Comparison of ENCODE assay signal across 8 mouse cellular contexts in genomic region chr2:72996808-72997378, GRCm38 (mm10). TPM values are rescaled to one million over a fixed set of nuclear protein-coding genes. Genes with fewer than 3 reads are reported as not detected.
DNase-seq lines count a peak whose midpoint lies in the region; ATAC-seq lines count a peak whose summit lies in the region.

No protein-coding gene starts in this region.

- intact Hi-C loops in gastrocnemius, postnatal 14 days (cut with DNase I; ENCODE audit: low total_unique reads), result no loop called here

- 63% methylated on average over 9 of the region's 9 CpGs for WGBS in kidney, embryonic 16.5 days
- WGBS in limb, embryonic 10.5 days, result 71% methylated on average over 9 of the region's 9 CpGs

- no peaks in the 10 kb centered on the region for H3K36me3 ChIP-seq in kidney, embryonic 16.5 days (ENCODE audit: insufficient read depth, low read length)
- H3K36me3 ChIP-seq in limb, embryonic 10.5 days, result no peaks in the 10 kb centered on the region

- no peak overlapping the region for H3K4me2 ChIP-seq in kidney, embryonic 16.5 days (replicated peaks; ENCODE audit: low read depth, low read length)

- no peak overlapping the region for H3K4me3 ChIP-seq in kidney, embryonic 16.5 days (ENCODE audit: low read length)
- H3K4me3 ChIP-seq in limb, embryonic 10.5 days, result no peak overlapping the region

- H3K9me3 ChIP-seq in kidney, embryonic 16.5 days (ENCODE audit: low read length), result no peaks in the 10 kb centered on the region
- no peaks in the 10 kb centered on the region for H3K9me3 ChIP-seq in limb, embryonic 10.5 days (replicated peaks)

- H3K27ac ChIP-seq in kidney, embryonic 16.5 days (ENCODE audit: low read length), result no peak overlapping the region
- 0 out of 2 replicates have a peak overlapping the region, but pooled peaks have one; percentile 4 for H3K27ac ChIP-seq in limb, embryonic 10.5 days

- H3K9ac ChIP-seq in kidney, embryonic 16.5 days (replicated peaks; ENCODE audit: low read length), result no peak overlapping the region

- peak; percentile 54 for DNase-seq in kidney, adult 18-20 months
- DNase-seq in T-cell, adult 2 months (ENCODE audit: low spot score), result peak; percentile 88
- peak; percentile 57 for DNase-seq in gastrocnemius, postnatal 14 days
- DNase-seq in limb, embryonic 10.5 days (ENCODE audit: low spot score), result no peak
- peak; percentile 90 for DNase-seq in naive thymus-derived CD4-positive, alpha-beta T cell, adult 2 months (ENCODE audit: low read depth)
- no peak for DNase-seq in right cerebral cortex, postnatal 4 days
- DNase-seq in right cerebral cortex, adult 2 months (ENCODE audit: low spot score in 2 of 2), result no peak

- H3K4me1 ChIP-seq in kidney, embryonic 16.5 days (ENCODE audit: insufficient read depth, low read length), result peaks cover 9% of the 10 kb centered on the region
- H3K4me1 ChIP-seq in limb, embryonic 10.5 days, result peaks cover 9% of the 10 kb centered on the region

- ATAC-seq in kidney, embryonic 16.5 days (ENCODE audit: low FRiP score, low TSS enrichment), result no peak

- H3K27me3 ChIP-seq in kidney, embryonic 16.5 days (ENCODE audit: insufficient read depth, low read length), result no peaks in the 10 kb centered on the region
- no peaks in the 10 kb centered on the region for H3K27me3 ChIP-seq in limb, embryonic 10.5 days (ENCODE audit: low read depth, poor library complexity, severe bottlenecking)

RNA-seq across cellular contexts. Expression of gene Gm11084, which starts 10.4 kb away (rescaled TPM):
- not detected in 2 replicates for polyA plus RNA-seq in kidney, embryonic 16.5 days (2015; fragmentation: Nextera tagmentation; extraction: Ambion mirVana)
- total RNA-seq in gastrocnemius, postnatal 14 days (2021), result not detected
- polyA plus RNA-seq in limb, embryonic 10.5 days (2016; fragmentation: Nextera tagmentation; extraction: Ambion mirVana), result not detected in 2 replicates

RNA-seq across cellular contexts. Expression of gene Sp3, which starts 16.6 kb away (rescaled TPM):
- 44.6 and 47.3 TPM in 2 replicates for polyA plus RNA-seq in kidney, embryonic 16.5 days (2015; fragmentation: Nextera tagmentation; extraction: Ambion mirVana)
- 10 to 100 TPM; 26.9 to 28.8 TPM for total RNA-seq in gastrocnemius, postnatal 14 days (2021)
- 47.6 and 58.2 TPM in 2 replicates for polyA plus RNA-seq in limb, embryonic 10.5 days (2016; fragmentation: Nextera tagmentation; extraction: Ambion mirVana)

Comparison
In these comparisons a context has a peak if more than half of its experiments do, and no peak if none do; other contexts are left out.
1. DNase-seq: peak in kidney, adult 18-20 months (single experiment), T-cell, adult 2 months (single experiment), gastrocnemius, postnatal 14 days (single experiment) and naive thymus-derived CD4-positive, alpha-beta T cell, adult 2 months (single experiment); none in limb, embryonic 10.5 days (single experiment), right cerebral cortex, postnatal 4 days (single experiment) and right cerebral cortex, adult 2 months (0 of 2).